Mouse (Mus musculus) limb, embryonic 15.5 days (tissue): Measurements from ENCODE around the gene Btbd6. TPM values are rescaled to one million over a fixed set of nuclear protein-coding genes. Genes with fewer than 3 reads are reported as not detected.
A peak's percentile ranks its signal among the peaks of the same experiment; 100 is the strongest.

Experiments used
- ATAC-seq: fragments of 200-750 bp; cut with Nextera tagmentation; 2 replicates; pipeline ENCODE4 v1.8.0; 2017; ENCODE audit warnings: low read depth, moderate TSS enrichment; ENCODE audit not compliant: insufficient number of reproducible peaks, low FRiP score, low TSS enrichment
- H3K27ac ChIP-seq: fragments of 300-500 bp; sonication (generic); 2 replicates; pipeline ENCODE4 v1.5.1; 2015; ENCODE audit warnings: moderate library complexity, mild to moderate bottlenecking, inconsistent platforms
- H3K27me3 ChIP-seq: fragments of 300-500 bp; sonication (generic); 2 replicates; pipeline ENCODE4 v1.6.1; 2015; ENCODE audit warnings: inconsistent platforms
- H3K36me3 ChIP-seq: fragments of 300-500 bp; sonication (generic); 2 replicates; pipeline ENCODE4 v1.6.1; 2015; ENCODE audit warnings: inconsistent platforms
- H3K4me1 ChIP-seq: fragments of 300-500 bp; sonication (generic); 2 replicates; pipeline ENCODE4 v1.6.1; 2015; ENCODE audit warnings: inconsistent platforms
- H3K4me2 ChIP-seq: fragments of 300-500 bp; sonication (generic); 2 replicates; pipeline ENCODE4 v1.6.1; 2015; ENCODE audit warnings: mild to moderate bottlenecking, inconsistent platforms
- H3K4me3 ChIP-seq: fragments of 300-500 bp; sonication (generic); 2 replicates; pipeline ENCODE4 v1.5.1; 2015; ENCODE audit warnings: mild to moderate bottlenecking, inconsistent platforms
- H3K9ac ChIP-seq: fragments of 300-500 bp; sonication (generic); 2 replicates; pipeline ENCODE4 v1.6.1; 2015; ENCODE audit warnings: inconsistent platforms
- H3K9me3 ChIP-seq: fragments of 300-500 bp; sonication (generic); 2 replicates; pipeline ENCODE4 v1.6.1; 2016; ENCODE audit warnings: inconsistent platforms
- WGBS: fragments of 180-500 bp; shearing (Covaris S2); methylation state at CpG from one replicate; pipeline ENCODE4 v1.1.7; 2015; 5-methylcytosine and 5-hydroxymethylcytosine counted together
- polyA plus RNA-seq: library from polyadenylated mRNA; unstranded; fragments of >200 nt; fragmentation: Nextera tagmentation; extraction: Ambion mirVana; gene quantifications from 2 replicates; pipeline ENCODE4 v1.2.1, GENCODE M21; 2015

Gene Btbd6
- polyA plus RNA-seq = 25.4 and 26.3 TPM in 2 replicates

GRCm38 (mm10) chr12:112976371-112977073, at the start of gene Btbd6:
Btbd6 (plus strand) TSS chr12:112976482.
- H3K36me3 ChIP-seq = peaks cover 77% of the 10 kb centered on the region
- peak; percentile 88 for ATAC-seq

GRCm38 (mm10) chr12:112927265-112927664, 49.0 kb upstream of the Btbd6 start:
- peaks cover 37% of the 10 kb centered on the region for H3K4me1 ChIP-seq
- H3K9ac ChIP-seq = no peak overlapping the region

More at GRCm38 (mm10) chr12:112976371-112977073, at the start of gene Btbd6:
- Histone ChIP-seq H3K9me3 (no peaks in the 10 kb centered on the region), H3K9ac (peak within 1 kb of the TSS; percentile 57), H3K4me2 (peak within 1 kb of the TSS; percentile 89), H3K27me3 (no peaks in the 10 kb centered on the region), H3K27ac (peak within 1 kb of the TSS; percentile 94), H3K4me3 (peak within 1 kb of the TSS; percentile 74), H3K4me1 (peaks cover 21% of the 10 kb centered on the region)
- WGBS = under 1% methylated on average over 78 of the region's 80 CpGs

GRCm38 (mm10) chr12:112928401-112929241, 47.7 kb upstream of the Btbd6 start:
- ATAC-seq = no peak
- under 1% methylated on average over 93 of the region's 124 CpGs for WGBS
- Histone ChIP-seq H3K9me3 (no peaks in the 10 kb centered on the region), H3K9ac (peak overlapping the region; percentile 37; the same call in 1 of the 2 replicates), H3K4me3 (peak overlapping the region; percentile 55), H3K4me1 (peaks cover 47% of the 10 kb centered on the region), H3K27ac (peak overlapping the region; percentile 43), H3K36me3 (no peaks in the 10 kb centered on the region), H3K27me3 (peaks cover 64% of the 10 kb centered on the region), H3K4me2 (peak overlapping the region; percentile 96)

More at GRCm38 (mm10) chr12:112927265-112927664, 49.0 kb upstream of the Btbd6 start:
- Histone ChIP-seq H3K4me2 (peak overlapping the region; percentile 96), H3K27ac (no peak overlapping the region), H3K4me3 (peak overlapping the region; percentile 55), H3K36me3 (no peaks in the 10 kb centered on the region), H3K27me3 (peaks cover 57% of the 10 kb centered on the region), H3K9me3 (no peaks in the 10 kb centered on the region)
- ATAC-seq = no peak
- 44% methylated on average over 14 of the region's 14 CpGs for WGBS

GRCm38 (mm10) chr12:112929562-112930352, 46.5 kb upstream of the Btbd6 start, which contains the start of gene Jag2:
Jag2 (minus strand) TSS chr12:112929776.
- H3K4me3 ChIP-seq = peak within 1 kb of the TSS; percentile 55
- ATAC-seq = 0 out of 2 replicates have a peak, but pooled peaks have one; percentile 8
- peaks cover 64% of the 10 kb centered on the region for H3K27me3 ChIP-seq
- H3K4me1 ChIP-seq = peaks cover 44% of the 10 kb centered on the region
- H3K4me2 ChIP-seq = peak within 1 kb of the TSS; percentile 96
- no peaks in the 10 kb centered on the region for H3K9me3 ChIP-seq
- under 1% methylated on average over 73 of the region's 85 CpGs for WGBS
- H3K27ac ChIP-seq = peak within 1 kb of the TSS; percentile 43
- no peaks in the 10 kb centered on the region for H3K36me3 ChIP-seq
- peak within 1 kb of the TSS; percentile 37; the same call in 1 of the 2 replicates for H3K9ac ChIP-seq

GRCm38 (mm10) chr12:112932647-112933046, 43.6 kb upstream of the Btbd6 start:
- Histone ChIP-seq H3K27ac (no peak overlapping the region), H3K9me3 (no peaks in the 10 kb centered on the region), H3K27me3 (peaks cover 51% of the 10 kb centered on the region), H3K4me1 (peaks cover 38% of the 10 kb centered on the region), H3K36me3 (no peaks in the 10 kb centered on the region), H3K4me2 (no peak overlapping the region), H3K9ac (no peak overlapping the region), H3K4me3 (no peak overlapping the region)
- no peak for ATAC-seq
- WGBS = 40% methylated on average over 7 of the region's 7 CpGs

GRCm38 (mm10) chr12:112937906-112938305, 38.4 kb upstream of the Btbd6 start:
- no peaks in the 10 kb centered on the region for H3K9me3 ChIP-seq
- no peak overlapping the region for H3K27ac ChIP-seq
- no peak overlapping the region for H3K4me3 ChIP-seq
- no peak overlapping the region for H3K9ac ChIP-seq
- peaks cover 37% of the 10 kb centered on the region for H3K4me1 ChIP-seq
- H3K36me3 ChIP-seq = no peaks in the 10 kb centered on the region
- 20% methylated on average over 9 of the region's 9 CpGs for whole genome bisulfite sequencing
- no peak overlapping the region for H3K4me2 ChIP-seq
- no peak; the same call in 1 of the 2 replicates for ATAC-seq
- H3K27me3 ChIP-seq = 0 out of 2 replicates have a peak, but pooled peaks cover under 1% of the 10 kb centered on the region

- Histone ChIP-seq H3K27me3 (no peaks in the 10 kb centered on the region), H3K36me3 (no peaks in the 10 kb centered on the region), H3K27ac (no peak overlapping the region), H3K4me3 (no peak overlapping the region), H3K4me2 (no peak overlapping the region), H3K9ac (no peak overlapping the region), H3K4me1 (peaks cover 33% of the 10 kb centered on the region), H3K9me3 (no peaks in the 10 kb centered on the region)
- ATAC-seq = no peak
- 71% methylated on average over 10 of the region's 10 CpGs for WGBS
Measured at GRCm38 (mm10) chr12:112938366-112938765, 37.9 kb upstream of the Btbd6 start.

GRCm38 (mm10) chr12:112938873-112939565, 37.3 kb upstream of the Btbd6 start:
- ATAC-seq = no peak
- peaks cover 33% of the 10 kb centered on the region for H3K4me1 ChIP-seq
- H3K9ac ChIP-seq = no peak overlapping the region
- H3K36me3 ChIP-seq = no peaks in the 10 kb centered on the region
- WGBS = 60% methylated on average over 10 of the region's 10 CpGs
- no peaks in the 10 kb centered on the region for H3K27me3 ChIP-seq
- H3K4me2 ChIP-seq = no peak overlapping the region
- H3K9me3 ChIP-seq = no peaks in the 10 kb centered on the region
- H3K4me3 ChIP-seq = no peak overlapping the region
- H3K27ac ChIP-seq = no peak overlapping the region

GRCm38 (mm10) chr12:112940238-112940637, 36.0 kb upstream of the Btbd6 start:
- WGBS = 79% methylated on average over 4 of the region's 4 CpGs
- no peak overlapping the region for H3K4me2 ChIP-seq
- ATAC-seq = no peak
- H3K9me3 ChIP-seq = no peaks in the 10 kb centered on the region
- H3K4me1 ChIP-seq = peaks cover 33% of the 10 kb centered on the region
- no peaks in the 10 kb centered on the region for H3K27me3 ChIP-seq
- no peak overlapping the region for H3K9ac ChIP-seq
- H3K4me3 ChIP-seq = no peak overlapping the region
- 0 out of 2 replicates have a peak overlapping the region, but pooled peaks have one; percentile 17 for H3K27ac ChIP-seq
- H3K36me3 ChIP-seq = no peaks in the 10 kb centered on the region

GRCm38 (mm10) chr12:112940710-112941109, 35.6 kb upstream of the Btbd6 start:
- no peak for ATAC-seq
- peak overlapping the region; percentile 74; the same call in 1 of the 2 replicates for H3K4me2 ChIP-seq
- WGBS = 61% methylated on average over 9 of the region's 9 CpGs

More at GRCm38 (mm10) chr12:112940710-112941109, 35.6 kb upstream of the Btbd6 start:
- Histone ChIP-seq H3K9me3 (no peaks in the 10 kb centered on the region), H3K9ac (no peak overlapping the region), H3K27ac (0 out of 2 replicates have a peak overlapping the region, but pooled peaks have one; percentile 17), H3K36me3 (no peaks in the 10 kb centered on the region), H3K4me1 (peaks cover 33% of the 10 kb centered on the region), H3K4me3 (no peak overlapping the region), H3K27me3 (no peaks in the 10 kb centered on the region)
